Mouse (Mus musculus) lung, adult 18-20 months (tissue): ENCODE results near the gene Il3.
A peak's percentile ranks its signal among the peaks of the same experiment; 100 is the strongest.

Source experiments
- DNase-seq, 2 experiments: peaks; one replicate each; pipeline ENCODE4 v3.0.0; 2022; ENCODE audit warnings: mixed read lengths in 2 of 2

Gene Il3

DNA sequence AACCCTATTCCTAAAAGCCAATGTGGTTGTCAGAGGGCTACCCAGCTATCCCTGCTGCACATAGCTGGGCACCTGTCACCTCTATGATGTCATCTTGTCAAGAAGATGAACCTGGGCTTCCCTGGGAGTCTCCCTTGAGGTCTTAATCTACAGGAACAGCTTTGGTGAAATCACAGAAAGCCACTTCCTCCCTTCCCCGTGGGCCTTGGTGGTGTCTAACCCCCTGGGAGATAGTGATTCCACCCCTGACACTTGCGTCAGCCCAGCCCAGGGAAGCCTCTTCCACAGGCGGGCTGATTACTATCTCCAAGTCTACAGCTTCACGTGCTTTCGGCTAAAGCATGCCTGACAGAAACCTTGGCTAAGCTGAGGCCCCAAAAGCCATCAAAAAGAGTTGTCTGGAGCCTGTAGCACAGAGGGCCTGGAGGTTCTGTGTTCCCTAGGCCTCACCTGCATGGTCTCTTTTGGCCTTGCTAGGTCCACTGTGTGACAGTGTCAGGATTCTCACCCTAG is 4.4 kb upstream of the Il3 start:
- no peak for DNase-seq

DNA sequence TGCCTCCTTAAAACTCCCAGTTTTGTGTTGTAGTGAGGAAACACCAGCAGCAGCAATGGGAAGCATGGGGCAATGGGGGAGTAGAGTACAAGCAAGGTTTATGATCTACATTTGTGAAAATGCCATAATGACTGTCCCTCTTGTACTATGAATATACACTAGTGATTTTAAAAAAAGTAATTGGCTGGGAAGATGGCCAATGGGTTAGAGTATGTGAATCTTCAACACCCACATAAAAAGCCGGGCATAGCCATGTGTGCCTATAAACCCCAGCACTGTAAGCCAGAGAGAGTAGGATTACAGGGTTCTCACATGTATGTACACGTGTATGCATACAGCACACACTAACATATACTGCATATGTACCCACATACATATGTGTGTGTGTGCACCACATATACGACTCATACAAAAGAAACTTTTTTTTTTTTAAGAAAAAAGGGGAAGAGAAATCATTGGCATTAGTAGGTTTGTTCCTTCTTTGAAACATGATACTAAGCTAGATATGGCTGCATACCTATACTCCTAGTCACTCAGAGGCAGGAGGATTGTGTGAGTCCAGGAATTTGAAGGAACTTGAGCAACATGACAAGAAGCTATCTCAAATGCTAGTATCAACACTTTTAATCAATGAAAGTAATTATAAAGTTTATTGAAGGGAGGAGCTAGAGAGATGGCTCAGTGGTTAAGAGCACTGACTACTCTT is 2.3 kb upstream of the Il3 start:
- no peak for DNase-seq

DNA sequence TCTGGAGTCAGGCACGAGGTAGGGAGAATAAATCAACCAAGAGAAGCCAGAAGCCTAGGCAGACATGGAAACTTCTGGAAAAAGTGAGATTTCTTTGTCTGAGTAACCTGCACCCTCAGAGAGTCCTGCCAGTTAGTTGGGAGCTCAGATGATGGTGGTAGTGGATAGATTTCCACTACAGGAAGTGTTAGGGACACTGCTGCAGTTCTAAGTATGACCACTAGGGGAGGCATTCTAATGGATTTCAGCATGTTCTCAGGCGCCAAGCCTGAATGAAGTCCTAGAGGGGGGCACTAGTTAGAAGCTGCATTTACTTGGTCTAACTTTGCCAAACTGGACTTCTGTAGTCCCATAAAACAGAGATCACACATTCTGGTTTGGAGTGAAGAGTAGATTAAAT is 2.5 kb downstream of the Il3 start:
- DNase-seq, result peak in 1 of 2 experiments; percentile 40

DNA sequence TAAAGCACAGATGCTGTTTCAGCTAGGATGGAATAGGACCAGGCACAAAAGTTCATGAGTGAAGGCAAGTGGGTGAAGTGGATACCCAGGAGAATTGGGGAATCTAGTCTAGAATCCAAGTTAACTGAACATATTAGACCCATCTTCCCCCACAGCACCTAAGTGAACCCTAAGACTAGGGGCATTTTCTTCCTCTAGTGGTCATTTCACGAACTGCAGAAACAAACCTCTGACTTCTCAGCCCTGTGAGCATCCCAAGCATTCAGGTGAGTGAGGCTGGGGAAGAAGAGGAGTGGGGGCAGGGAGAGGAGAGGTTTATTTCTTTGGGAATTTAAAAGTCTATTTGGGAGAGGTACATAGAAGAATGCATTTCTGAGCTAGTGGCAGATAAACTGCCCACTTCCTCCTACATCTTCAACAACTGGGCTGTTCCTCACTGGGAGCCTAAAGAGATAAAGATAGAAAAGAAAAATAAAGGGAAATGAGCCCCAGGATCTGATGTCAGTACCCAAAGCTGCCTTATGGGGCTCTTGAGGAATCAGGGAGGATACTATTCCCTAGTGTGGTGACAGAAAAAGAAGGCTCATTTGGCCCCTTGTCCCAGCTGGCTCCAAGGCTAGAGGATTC is 3.6 kb downstream of the Il3 start:
- DNase-seq, result no peak

DNA sequence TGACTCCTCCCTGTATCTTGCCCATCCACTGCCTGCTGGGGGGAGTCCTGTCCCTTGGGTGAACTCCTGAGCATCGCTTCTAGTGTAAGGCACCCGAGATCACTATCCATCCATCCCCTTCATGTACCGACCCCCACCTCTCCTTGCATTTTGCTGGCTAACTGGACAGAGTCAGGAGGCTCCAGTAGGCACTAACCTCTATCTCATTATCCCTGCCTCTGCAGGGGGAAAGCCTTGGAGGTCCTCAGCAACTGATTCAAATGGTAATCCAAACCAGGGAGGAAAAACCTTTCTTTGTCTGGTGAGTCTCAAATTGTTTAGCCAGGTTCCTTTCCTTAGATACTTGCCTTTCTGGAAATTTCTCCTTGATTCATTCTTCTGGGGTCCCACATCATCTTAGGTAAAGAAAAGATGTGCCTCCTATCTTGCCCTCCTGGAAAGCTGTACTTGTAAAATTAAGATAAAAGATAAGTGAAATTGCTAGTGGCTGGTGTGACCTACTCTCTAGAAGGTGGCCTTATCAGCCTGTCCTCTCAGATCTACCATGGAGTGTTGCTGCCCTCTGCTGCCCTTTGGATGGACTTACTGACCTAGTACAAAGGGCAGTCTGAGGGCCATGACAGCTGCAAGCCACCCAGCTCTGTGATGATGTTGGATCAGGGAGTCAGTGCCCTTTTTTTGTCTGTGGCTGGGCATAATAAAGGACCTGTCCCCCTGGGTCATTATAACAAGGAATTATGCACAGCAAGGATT is 10.3 kb downstream of the Il3 start:
- peak; percentile 81 to 87 for DNase-seq

DNA sequence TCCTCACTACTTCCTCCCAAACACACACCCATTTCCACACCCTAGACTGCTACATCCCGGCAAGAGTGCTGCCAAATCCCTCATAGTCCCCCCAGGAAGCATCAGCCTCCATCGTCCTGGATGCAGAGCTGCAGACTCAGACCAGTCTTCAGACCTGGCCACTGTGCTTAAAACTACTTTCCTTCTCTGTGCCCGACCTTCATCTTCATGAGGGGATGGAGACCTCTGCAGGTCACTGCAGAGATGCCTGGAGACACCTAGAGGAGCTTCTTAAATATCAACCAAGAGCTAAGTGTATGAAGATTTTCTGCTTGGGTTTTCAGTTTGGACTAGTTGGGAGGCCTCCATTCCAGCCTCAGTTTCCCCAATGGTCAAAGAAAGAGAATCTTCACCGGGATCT is 13.0 kb downstream of the Il3 start:
- peak; percentile 25 to 40 for DNase-seq

DNA sequence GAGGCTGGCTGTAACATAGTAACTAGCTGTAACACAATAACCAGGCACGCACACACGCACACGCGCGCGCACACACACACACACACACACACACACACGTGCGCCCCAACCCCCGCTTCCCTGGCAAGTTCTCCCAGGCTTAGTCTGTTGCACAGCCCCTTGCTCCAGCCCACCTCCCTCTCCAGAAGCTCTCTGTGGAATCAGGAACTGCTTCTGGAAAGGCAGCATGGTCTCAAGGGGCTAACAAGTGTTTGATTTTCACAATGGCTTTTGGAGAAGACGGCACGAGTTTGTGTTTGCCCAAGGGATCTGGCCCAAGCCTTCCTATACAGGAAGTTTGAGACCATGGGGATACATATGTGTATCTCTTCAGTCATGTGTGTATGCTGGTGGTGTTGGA is 16.5 kb downstream of the Il3 start:
- peak; percentile 72 to 84 for DNase-seq

DNA sequence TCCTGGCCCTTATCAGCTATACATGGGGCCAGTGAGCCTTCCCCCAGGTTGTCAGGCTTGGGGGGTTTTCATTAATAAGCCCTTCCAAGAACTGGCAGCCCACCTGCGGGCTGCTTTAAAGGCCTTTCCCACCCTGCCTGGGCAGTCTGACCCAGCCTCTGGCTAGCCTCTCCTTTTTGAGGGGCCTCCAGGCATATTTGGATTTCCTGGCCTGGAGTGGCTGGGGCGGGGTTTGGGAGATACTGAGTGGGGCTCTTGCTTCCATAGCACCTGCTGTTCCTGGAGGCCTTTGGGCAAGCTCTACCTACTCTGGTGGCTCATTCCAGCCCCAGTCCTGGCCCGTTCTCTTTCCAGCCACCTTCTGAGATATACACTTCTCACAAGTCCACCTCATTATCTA is 17.3 kb downstream of the Il3 start:
- DNase-seq, result peak; percentile 75 to 80

DNA sequence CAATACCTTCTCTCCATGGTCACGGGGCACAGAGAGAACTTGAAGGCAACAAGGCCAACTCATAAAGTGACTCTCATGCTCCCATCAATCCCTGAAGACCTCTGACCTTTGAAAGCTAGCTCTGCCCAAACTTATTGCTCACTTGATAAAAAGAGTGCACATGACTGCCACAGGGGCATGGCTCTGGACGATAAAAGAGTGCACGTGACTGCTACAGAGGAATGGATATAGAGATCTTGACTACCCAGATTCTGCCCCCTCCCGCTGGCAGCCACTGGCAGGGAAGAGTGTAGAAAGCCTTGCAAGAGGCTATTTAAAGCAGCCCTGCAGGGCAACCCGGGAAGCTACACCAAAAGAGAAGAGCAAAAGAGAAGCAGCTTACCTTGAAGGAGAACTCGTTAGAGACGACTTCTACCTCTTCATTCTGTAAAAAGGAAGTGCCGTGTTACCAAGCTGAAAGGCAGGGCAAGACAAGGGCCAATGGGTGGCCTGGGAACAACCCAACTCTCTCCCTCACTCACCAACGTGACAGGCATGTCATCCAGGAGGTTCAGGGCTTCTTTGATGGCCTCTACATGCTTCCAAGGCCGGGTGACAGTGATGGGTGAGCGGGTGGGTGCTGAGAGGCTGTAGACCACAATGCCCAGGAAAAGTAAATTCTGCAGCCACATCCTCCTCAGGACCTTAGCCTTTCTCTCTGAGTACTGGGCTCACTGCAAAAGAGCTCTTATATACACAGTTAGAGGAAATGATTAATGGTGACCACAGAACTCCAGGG is 17.9 kb downstream of the Il3 start, which contains the start of gene Csf2:
Gene Csf2, minus strand, starts transcription at position 728 of the 778 bp plus-strand sequence.
- peak; percentile 26 to 48 for DNase-seq

DNA sequence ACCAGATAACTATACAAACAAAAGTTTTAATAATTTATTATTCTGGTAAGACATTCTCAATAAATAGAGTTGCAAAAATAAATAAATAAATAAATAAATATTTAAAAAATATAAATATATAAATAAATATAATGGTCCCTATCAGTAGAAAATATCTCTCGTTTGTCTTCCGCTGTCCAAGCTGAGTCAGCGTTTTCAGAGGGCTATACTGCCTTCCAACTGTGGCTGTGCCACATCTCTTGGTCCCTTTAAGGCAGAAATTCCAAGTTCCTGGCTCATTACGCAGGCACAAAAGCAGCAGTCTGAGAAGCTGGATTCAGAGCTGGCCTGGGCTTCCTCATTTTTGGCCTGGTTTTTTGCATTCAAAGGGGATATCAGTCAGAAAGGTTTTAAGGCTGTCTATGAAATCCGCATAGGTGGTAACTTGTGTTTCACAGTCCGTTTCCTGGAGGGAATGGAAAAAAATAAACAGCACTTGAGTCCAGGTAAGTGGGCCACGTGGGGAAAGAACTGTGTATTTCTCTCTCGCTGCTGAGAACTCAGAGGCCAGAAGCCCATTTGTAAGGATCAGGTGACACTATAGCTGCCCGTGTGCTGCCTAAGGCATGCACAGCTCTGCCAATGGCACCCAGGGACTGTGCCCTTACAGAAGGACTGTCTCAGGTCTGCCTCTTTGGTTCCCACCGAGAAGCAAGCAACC is 19.7 kb downstream of the Il3 start:
- DNase-seq, result peak; percentile 62 to 74

DNA sequence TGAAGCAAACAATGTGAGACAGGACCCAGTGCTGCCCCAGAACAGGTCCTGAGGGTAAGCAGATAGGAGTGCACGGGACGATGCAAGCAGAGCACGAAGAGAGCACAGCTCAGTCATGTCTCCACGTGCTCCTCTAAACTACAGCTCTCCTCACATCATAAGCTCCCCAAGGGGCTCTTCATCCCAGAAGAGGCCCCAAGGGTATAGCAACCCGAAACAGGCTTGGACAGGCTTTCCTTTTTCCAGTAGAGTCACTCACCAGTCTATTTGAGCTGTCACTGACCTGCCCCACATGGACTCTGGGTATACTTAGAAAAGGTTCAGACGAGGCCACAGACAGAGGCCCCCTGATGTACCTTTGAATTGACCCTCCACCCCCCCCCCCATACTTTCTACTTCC is 22.6 kb downstream of the Il3 start:
- no peak for DNase-seq

DNA sequence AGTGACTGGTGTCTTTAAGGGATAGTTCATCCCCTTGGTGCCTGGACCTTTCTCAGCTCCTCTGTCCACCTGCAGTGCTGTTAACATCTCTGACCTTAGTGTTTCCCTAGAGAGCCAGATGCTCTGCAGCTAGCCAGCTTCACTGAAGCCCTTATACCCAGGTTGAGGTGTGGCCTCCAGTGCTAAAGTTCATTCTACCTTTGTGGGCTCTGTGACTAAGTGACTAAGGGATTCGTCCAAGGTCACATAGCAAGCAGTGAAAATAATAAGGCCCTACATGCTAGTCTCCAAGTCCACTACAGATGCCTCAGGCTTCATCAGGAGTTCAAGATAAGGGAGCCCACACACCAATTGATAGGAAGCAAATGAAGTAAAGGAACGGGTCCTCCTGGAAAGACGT is 24.6 kb downstream of the Il3 start:
- DNase-seq, result no peak

DNA sequence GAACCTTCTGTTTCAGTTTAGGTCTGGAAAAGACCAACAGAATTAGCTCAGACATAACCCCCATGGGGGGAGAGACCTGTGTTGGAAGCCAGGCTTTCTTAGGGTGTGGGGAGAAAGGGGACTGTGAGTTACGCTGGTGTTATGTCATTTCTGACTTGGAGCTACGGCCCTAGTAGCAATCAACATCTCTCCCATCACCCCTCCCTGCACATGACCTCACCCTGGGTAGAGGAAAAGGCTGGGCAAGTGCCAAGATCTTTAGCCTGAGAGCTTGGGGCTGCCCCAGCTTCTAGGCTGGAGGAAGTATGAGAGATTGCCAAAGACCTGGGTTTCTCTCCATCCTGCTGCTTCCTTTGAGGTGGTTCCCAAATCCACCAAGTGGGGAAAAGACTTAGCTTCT is 30.1 kb downstream of the Il3 start:
- peak; percentile 78 to 84 for DNase-seq

DNA sequence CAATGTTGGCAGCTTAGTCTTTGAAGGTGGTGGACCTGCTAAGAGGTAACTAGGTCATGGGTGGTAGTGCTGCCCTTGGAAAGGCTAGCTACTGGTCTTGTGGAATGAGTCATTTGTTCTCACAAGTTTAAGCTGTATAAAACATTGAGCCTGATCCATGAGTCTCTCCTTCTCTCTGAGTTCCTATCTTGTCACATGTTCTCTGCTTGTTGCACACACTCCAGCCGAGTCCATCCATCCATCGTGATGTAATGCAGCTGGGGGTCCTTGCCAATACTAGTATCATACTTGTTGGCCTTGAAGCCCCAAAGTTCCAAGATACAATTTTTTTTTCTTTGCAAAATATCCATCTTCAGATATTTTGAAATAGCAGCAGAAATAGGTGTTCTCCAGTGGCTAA is 39.6 kb downstream of the Il3 start:
- no peak for DNase-seq

DNA sequence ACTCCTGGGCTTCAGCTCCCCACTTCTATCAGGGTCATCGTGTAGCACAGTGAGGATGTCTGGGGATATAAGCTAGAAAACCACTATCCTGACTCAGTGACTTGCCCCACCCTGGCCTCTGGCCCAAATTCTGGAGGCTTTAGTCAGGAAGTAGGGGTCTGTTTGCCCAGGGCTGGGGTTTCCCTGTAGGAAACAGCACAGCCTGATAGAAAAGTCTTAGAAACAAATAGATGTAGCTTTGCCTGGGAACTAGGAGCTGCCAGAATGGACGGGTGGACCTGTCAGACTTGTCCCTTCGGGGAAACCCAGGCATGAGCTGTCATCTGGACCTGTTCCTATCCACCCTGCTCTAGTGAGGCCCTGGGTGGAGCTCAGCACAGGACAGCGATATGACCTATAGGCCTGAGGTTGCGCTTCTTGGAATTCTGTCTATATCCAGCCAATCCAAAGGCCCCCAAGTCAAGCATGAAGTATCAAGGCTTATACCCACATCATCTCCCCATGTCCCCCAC is 42.5 kb downstream of the Il3 start:
- no peak for DNase-seq

DNA sequence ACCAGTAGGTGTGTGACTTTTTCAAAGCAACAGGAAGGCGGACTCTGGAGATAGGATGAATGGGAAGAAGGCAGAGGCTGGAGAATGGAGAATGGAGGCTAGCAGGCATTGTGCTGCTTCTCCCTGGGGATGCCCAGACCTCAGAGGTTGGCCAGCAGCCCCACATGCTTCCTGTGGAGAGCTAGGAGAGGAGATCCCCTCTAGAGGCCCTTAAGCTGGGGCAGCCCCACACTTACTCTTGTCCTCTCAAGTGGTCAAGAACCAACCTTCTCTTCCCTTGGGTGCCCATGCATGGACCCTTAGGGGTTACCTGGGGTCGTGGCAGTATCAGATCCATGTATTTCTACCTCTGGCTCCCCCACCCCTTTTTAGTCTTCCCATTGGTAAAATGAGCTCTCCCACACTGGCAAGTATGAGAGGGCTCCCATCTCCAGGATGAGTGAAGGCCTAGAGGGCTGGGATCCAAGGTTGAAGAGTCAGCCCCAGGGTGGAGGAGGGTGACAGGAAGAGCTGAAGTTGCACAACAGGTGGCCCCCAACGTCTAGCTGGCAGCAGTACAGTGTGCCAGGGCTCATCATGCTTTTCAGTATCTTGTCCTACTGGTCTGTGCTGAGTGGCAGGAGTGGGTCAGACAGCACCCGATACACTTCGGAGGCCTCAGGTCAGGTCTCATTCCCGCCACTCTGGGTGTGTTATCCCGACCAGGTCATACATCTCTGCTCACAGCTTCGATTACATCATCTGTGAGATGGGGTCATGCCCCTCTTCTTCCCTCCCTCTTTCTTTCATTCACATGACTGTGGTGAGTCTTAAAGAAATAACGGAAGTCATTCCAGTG is 43.2 kb downstream of the Il3 start:
- no peak for DNase-seq

DNA sequence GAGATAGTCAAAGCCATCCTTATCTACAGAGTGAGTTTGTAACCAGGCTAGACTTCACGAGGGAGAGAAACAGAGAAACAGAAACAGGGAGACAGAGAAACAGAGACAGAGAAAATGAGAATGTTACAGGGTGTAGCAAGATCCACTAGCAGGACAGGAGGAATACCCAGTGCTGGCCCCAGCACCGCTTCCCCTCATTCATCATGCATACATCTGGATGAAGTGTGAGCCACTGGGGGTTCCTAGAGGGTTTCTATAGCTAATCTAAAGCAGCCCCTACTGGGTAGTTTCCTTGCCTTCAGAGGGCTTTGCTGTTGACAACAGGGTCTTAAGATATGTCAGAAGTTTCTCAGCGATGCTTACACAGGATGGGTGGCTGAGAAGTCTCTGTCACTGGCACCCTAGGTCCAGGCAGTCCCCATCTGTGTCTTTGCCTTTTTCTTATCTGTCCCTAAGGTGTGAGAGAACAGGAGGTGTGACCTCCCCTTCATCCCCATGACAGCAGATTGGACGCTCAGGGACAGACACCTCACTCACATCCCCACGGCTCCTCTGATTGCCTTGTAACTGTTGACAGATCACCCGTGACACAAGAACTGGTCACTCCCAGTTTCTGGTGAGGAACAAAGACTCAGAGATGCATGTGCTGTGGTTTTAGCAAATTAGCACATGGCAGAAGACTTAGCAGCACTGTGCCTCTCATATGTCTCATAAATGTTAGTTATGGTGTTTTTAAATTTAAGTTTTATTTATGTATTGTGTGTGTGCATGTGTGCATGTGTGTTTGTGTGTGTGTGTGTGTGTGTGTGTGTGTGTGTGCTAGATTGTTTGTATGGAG is 47.0 kb downstream of the Il3 start:
- DNase-seq, result no peak

DNA sequence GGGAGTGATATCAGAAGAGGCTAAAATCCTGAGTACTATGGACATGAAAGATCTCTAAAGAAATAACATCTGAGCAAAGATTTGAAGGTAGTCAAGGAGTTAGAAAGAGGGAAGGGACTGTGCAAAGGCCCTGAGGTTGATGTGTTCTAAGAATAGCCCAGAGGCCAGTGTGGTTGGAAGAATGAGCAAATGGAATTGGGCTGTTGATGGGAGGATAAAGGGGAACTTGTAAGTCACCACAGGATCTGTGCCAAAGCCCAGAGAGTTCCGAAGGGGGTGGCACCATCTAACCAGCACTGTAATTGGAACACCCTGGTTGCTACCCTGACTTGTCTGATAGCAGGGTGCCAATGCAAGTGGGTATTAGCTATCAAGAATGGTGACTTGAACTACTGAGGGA is 47.9 kb downstream of the Il3 start:
- no peak for DNase-seq

DNA sequence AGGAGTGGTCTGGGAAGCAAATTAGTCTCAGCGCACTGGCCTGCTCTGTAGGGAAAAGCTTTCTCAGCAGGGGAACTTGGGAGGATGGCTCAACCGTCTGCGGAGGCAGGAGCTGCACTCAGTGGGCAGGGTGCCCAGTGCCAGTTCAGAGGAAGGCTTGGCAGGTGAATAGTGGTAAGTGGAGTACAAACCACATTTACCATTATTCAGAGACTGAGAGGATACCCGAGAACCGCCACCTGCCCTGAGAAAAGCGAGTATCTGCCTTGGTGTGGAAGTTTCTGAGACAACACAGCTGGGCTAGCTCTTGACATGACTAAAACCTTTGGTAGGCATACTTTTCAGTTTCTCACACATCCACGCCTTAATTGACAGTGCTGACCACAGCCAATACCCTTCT is 49.7 kb downstream of the Il3 start:
- peak in 1 of 2 experiments; percentile 12 for DNase-seq

DNA sequence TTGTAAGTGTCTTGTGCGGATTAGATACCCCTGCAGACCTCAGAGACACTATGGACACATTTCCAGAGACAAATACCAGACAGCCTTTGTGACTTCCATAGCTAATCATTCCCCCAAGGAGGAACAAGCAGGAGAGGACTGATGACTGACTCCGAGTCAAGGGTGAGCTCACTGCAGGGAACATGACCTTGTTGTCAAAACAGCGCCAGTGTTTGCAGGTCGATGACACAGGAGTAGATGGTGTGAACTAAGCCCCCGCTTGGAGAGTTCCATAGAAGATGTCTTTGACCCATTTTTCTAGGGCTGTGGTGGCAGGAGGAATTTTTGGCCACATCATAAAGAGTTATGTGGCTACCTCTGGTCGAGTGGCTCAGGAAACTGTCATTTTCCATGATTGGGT is 51.0 kb downstream of the Il3 start:
- no peak for DNase-seq
